Mouse (Mus musculus): Measurements from ENCODE around the gene Hoxa11.

- TF ChIP-seq TAL1 (IDR thresholded peaks at IDR 0.05; ENCODE audit: low read length) (no peak), GATA1 (IDR thresholded peaks at IDR 0.05; ENCODE audit: low read length) (no peak)
Measured at GRCm38 (mm10) chr6:52220003-52220864, 25.4 kb downstream of the Hoxa11 start.
